Mouse (Mus musculus) liver (tissue): ENCODE measurements around the gene Psd.

Experiments used
- DNase-seq: peaks from one replicate; pipeline ENCODE4 v3.0.0-alpha.2; 2020; ENCODE audit warnings: mixed read lengths

Psd gene

DNA sequence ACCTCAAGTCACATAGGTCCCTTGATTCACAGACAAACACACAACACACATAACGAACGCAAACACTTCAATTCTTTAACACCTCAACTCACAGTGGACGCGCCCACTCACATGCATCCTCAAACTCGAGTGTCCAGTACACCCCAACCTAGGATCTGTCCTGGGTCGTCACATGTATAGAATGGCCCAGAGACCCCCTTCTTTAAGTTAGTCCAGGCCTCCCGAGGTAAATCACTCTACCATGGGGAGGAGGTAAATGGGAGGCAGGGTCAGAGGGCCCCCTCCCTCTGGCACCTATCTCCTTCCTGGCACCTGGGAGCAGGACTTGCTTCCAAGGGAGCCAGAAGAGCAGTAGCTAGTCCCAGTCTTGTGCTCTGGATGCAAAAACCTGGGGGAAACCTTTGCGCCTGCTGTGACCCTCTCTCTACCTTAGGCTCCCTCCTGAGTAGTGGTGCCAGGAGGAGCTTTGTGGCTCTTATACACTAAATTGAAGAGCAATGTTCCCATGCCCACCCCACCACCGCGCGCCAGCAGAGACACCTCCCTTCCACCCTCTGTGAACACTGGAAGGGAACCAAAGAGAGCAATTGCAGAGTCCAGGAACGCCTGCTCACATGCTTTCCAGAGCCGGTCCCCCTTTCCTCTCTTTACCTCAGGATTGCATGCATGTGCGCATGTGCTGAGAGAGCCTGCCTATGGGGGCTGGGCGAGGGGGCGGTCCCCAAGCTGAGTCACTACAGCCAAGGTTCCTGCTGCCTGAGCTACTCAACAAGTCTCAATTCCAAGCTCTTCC, 8.2 kb downstream of the Psd start:
- DNase-seq, result peak; percentile 67

DNA sequence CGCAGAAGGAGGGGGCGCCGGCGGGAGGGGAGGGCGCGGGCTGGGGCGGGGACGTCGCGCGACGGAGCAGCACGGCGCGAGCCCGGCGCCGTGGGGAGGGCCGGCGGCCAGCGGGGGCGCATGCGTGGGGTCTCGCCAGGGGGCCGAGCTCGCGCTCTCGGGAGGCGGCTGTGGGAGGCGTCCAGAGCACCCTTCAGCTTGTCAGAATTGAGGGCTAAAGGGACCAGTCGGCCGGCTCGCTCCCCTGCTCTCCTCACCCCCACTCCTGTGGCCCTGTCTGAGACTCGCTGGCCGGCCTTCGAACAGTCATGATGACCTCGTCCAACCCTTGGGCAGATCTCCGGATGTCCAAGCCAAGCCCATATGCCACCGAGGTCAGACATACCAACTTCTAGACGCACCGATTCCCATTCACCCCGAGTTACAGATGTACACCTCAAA, 8.9 kb downstream of the Psd start:
- DNase-seq, result no peak

GRCm38 (mm10) chr19:46317546-46317885, 9.4 kb downstream of the Psd start:
- DNase-seq, result no peak

- DNase-seq, result no peak
These were observed 10.0 kb downstream of the Psd start for GRCm38 (mm10) chr19:46316846-46317545.

DNA sequence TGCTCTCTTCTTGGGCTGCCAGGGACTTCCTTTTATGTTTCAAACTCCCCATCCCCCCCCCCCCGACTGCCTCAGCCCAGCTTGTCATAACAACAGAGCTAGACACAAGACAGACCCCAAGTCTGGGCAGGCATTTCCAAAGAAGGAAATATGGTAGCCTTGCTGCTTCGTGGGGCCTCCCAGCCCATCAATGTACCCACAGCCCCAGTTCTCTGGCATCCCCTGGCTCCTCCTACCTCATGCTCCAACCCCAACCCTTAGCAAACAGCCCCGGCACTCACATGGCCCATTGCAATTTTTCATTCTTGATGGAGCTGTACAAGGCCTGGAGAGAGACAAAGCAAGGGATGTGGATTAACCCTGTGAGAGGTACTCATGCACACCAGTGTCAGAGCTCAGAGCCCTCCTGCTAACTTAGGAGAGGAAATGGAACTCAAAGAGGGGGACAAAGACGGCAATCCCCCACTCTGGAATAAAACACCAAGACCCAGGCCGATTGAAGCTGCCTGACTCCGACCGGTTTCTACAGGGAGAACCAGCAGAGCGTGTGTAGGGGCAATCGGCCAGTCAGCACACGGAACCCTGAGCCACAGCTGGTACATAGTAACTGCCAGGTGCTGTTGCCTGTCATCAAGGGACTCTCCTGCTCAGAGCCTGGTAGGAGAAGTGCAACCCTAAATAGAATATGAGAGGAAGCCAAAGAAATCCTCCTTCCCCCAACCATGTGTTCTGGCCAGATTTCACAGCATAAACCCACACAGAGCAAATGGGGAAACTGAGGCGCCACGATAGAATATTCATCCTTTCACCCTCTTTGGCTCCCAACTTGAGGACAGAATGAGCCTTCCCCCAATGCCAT, 11.0 kb downstream of the Psd start:
- DNase-seq, result peak; percentile 49

DNA sequence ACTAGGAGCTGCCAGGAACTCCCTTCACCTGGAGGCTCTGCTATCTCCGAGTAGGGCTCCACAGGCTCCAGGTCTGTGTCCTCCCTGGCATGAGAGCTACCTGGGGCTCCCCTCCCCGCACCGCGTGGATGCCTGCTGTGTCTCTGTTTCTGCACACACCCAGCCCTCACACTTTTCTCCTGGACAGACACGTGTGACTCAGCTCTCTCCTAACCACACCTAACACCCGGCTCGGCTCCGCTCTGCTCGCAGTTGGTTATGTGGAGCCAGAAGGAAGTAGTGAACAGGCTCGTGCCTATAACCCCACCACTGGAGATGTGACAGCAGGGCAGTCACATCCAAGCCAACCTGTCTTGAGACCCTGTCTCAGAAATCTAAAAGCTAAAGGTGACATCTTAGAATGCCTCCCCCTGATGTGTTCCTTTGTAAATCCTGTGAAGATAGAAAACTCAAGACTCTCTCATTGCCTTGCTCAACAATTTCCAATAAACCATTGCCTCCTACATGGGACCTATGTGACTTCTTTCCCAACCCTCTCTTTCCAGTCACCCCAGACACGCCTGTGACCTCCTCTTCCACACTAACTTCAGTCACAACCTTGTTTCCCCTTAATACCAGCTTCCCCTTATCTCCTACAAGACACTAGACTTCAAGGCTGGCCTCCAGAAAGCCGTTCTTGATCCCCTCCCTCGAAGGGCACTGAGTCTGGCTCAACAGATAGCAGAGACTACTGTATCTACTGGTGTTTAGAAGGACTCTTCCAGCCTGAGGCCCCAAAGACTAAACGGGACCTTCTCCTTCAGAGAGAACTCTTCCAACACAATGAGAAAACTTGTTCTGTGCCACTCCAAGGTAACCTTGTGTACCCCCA, 11.8 kb downstream of the Psd start:
- peak; percentile 87 for DNase-seq

GRCm38 (mm10) chr19:46314151-46314601, 12.8 kb downstream of the Psd start:
- peak; percentile 86 for DNase-seq

DNA sequence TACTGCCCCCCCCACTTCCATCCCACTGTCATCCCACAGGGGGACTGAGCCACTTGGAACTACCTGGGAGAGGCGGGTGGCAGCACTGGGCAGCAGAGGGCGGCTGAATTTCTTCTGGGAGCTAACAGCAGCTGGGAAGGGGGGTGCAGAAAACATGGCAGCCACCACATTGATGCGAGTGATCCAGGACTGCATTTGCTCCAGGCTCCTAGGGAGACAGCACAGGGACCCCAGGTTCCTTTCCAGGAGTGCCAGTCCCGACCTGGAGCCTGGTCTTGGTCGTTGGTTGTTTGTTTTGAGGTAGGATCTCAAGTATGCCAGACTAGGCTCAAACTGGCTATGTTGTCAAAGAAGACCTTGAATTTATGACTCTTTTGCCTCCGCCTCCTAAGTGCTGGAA, 13.4 kb downstream of the Psd start:
- no peak for DNase-seq

DNA sequence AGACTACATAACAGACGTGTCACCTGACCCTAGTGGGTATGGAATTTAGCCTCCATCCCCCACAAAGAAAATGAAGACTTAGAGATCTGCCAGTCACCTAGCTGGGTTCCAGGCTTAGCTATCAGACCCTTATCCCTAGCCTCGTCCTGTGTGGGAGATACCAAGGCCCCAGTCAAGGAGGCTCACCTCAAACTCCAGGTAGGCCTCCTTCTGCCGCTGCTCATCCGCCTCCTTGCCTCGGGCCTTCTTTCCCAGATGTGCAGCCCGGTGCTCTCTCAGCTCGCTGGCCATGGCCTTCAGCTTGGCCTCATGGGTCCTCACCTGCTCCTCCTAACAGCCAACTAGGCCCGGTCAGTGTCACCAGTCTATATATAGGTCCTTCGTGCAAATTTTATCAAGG, 13.8 kb downstream of the Psd start:
- DNase-seq, result no peak

DNA sequence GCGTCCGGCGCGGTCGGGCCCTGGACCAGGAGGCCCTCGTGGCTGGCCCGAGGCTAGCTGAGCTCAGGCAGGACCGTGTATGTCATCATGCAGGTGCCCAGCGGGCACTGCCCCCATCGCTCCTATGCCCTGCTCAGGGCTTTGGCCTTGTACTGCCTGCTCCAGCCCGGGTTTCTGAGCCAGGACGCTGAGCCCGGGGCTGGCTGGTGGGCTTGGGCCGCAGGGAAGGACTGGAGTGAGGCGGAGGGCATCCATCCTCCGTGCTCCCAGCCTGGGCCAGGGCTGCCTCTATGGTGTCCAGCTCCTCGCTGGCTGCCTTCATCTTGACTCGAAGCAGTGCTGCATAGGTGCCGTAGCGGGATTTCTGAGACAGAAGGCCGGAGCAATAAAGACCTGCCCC, 14.4 kb downstream of the Psd start:
- no peak for DNase-seq

GRCm38 (mm10) chr19:46311341-46311740, 15.6 kb downstream of the Psd start:
- DNase-seq, result no peak

DNA sequence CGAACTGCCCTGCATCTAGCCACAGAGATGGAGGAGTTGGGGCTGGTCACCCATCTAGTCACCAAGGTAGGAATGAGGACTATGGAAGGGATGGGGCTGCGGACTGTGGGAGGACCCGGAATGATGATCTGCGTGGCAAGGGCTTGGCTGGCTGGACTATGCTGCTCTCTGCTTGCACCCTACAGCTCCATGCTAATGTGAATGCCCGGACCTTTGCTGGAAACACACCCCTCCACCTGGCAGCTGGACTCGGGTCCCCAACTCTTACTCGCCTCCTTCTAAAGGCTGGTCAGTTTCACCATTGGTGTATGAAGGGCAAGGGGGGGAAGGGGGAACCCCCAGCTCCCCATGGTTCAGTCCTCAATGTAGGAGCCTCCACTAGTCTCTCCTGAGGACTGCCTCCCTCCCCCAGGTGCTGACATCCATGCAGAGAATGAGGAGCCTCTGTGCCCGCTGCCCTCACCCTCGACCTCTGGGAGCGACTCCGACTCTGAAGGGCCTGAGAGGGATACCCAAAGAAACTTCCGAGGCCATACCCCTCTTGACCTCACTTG, 16.6 kb downstream of the Psd start:
- no peak for DNase-seq

GRCm38 (mm10) chr19:46309651-46310305, 17.2 kb downstream of the Psd start:
- no peak for DNase-seq

- DNase-seq, result peak; percentile 90
These were observed 18.1 kb downstream of the Psd start for GRCm38 (mm10) chr19:46308706-46309435.

DNA sequence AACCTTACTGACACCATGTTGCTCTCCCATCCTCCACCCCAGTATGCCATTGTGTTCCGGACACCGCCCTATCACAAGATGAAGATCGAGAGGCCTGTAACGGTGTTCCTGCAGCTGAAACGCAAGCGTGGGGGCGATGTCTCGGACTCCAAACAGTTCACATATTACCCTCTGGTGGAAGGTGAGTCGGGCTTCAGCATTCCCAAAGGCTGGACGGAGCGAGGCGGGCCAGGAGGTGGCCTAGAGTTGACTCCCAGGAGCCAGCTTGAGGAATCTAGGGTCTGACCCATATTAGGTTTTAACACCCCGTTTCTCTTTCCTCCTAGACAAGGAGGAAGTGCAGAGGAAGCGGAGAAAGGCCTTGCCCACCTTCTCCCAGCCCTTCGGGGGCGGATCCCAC, 18.7 kb downstream of the Psd start:
- DNase-seq, result peak; percentile 2

GRCm38 (mm10) chr19:46307781-46308180, 19.2 kb downstream of the Psd start:
- peak; percentile 3 for DNase-seq

- DNase-seq, result peak; percentile 2
These were observed 20.1 kb downstream of the Psd start for GRCm38 (mm10) chr19:46306751-46307289.

DNA sequence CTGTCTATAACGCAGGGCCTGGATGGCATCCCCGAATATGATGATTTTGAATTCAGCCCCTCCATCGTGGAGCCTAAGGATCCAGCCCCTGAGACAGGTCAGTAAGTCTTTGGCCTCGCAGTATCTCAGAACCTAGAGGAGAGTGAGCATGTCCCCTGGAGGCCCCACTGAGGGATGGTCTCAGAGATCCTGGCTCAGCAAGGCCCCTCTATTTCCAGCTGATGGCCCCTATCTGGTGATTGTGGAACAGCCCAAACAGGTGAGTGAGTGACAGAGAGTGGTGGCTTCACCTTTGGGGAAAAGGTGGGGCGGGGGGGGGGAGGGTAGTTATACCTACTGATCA, 20.7 kb downstream of the Psd start:
- no peak for DNase-seq

- peak; percentile 93 for DNase-seq
These were observed 21.3 kb downstream of the Psd start for GRCm38 (mm10) chr19:46305432-46306267.

DNA sequence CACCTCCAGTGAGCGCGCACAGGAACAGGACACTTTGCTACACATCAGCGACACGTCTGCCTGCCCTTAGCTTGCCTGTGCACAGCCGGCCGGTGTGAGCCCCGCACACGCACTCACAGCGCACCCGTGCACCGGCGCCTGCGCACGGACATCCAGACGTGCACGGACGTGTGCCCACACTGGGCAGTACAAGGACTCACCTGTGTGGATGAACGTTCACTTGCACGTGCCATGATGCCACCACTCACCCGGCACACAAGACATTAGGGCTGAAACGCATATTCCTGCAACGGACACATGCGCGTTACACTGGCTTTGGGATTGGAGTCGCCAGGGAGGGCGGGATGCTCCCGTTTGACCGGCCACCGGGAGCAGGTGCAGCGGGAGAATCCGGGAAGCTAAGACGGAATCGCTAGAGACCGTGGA, 22.0 kb downstream of the Psd start:
- no peak for DNase-seq
